Mouse (Mus musculus) thymus, adult 18-20 months (tissue): ENCODE results near the gene Slc9a3r2.
A peak's percentile ranks its signal among the peaks of the same experiment; 100 is the strongest.
"Not testable (repeated sequence)": the region's sequence is repeated elsewhere in the genome, so short reads cannot be mapped to it uniquely, and the experiment has no call there.

Source experiments
- DNase-seq, 2 experiments: peaks; one replicate each; pipeline ENCODE4 v3.0.0; 2022; ENCODE audit warnings: mixed read lengths in 2 of 2

Gene Slc9a3r2

GRCm38 (mm10) chr17:24667011-24667410 is 16.9 kb upstream of the Slc9a3r2 start:
- not testable (repeated sequence) for DNase-seq

DNA sequence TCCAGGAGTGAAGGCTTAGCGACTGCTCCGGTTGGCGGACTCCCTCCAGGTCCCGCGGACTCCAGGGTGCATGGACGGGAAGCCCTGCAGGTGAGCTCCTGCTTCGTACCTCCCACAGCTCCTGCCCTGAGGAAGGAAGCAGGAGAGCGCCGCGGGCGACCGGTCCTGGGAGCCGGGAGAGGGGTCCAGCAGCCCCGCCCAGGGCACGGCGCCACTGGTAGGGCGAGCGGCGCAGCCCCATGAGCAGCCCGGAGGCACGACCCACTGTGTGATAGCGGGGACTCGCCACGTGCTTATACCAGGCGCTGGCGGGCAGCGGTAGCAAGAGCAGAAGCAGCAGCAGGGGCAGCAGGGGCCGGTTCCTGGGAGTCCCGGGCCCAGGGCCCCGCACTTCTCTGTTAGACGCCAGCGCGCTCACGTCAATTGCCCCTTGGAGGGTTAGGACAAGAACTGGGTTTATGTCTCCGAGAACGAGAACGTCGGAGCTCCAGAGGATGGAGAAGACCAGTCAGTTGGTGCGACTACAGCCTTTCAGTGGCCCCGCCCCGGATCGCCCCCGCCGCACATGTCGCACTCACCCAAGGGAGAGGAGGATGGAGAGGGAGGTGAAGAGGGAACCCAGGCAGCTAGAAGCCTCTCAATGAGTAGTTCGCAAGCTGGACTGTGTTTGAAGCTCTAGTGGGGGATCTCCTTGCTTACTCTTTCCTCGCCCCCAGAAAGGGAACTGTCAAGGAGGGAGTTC is 8.1 kb upstream of the Slc9a3r2 start, which contains the start of gene Npw:
Gene Npw, minus strand, starts transcription at position 441 of the 742 bp plus-strand sequence.
- DNase-seq: no peak

DNA sequence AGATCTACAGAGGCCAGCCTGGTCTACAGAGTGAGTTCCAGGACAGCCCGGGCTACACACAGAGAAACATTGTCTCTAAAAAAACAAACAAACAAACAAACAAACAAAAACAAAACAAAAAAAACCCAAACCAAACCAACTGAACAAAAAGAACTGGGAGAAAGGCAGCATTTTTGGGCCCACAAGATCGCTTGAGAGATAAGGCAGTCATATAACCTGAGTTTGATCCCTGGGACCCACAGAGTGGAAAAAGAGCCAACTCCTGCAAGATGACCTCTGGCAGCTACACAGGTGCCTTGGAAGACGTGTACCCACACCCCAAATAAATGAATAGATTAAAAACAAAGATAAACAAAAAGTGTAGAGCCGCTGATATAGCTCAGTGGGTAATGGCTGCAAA is 4.8 kb upstream of the Slc9a3r2 start:
- no peak for DNase-seq

- peak in 1 of 2 experiments; percentile 46 for DNase-seq
Observed at GRCm38 (mm10) chr17:24653967-24654710, 4.0 kb upstream of the Slc9a3r2 start.

DNA sequence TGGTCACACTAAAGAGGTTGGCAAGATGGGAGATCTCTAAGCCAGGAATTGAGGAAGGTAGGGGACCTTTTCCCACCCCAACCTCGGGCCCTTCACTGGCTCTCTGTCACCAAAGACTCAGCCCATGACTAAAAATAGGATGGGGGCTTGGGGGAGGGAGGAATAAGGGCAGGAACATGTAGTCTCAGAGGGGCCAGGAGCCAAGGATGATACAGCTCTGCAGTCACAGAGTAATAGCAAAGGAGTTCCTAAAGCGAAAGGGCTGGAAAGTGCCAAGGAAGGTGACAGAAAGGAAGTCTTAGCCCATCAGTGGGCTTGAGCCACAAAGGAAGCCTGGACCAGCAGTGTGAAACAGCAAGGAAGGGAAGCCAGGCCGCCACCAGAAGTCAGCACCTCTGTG is 1.7 kb upstream of the Slc9a3r2 start:
- DNase-seq: no peak

DNA sequence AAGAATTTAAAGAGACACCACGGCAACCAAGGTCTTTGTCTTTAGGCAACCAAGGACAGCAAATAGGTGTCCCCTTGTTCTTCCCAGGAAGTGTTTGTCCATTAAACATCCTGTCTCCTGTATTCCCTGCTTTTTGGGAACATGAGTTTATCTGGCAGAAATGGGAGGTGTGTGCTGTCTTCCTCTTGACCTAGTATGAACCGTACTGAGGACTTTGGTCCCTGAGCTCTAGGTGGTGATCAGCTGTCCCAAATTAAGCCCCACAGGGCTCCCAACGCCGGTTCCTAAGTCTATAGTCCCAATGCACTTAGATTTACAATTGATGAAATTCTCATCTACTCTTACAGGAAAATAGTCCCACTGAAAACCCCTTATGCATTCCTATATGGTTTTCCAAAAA is 639 bp upstream of the Slc9a3r2 start:
- no peak for DNase-seq

- DNase-seq: no peak
Observed at GRCm38 (mm10) chr17:24649581-24650069, 502 bp downstream of the Slc9a3r2 start.

- no peak for DNase-seq
Observed at GRCm38 (mm10) chr17:24648731-24649377, 1.3 kb downstream of the Slc9a3r2 start.

- DNase-seq: no peak
Observed at GRCm38 (mm10) chr17:24647493-24647892, 2.6 kb downstream of the Slc9a3r2 start.

- no peak for DNase-seq
Observed at GRCm38 (mm10) chr17:24646381-24646780, 3.7 kb downstream of the Slc9a3r2 start.

DNA sequence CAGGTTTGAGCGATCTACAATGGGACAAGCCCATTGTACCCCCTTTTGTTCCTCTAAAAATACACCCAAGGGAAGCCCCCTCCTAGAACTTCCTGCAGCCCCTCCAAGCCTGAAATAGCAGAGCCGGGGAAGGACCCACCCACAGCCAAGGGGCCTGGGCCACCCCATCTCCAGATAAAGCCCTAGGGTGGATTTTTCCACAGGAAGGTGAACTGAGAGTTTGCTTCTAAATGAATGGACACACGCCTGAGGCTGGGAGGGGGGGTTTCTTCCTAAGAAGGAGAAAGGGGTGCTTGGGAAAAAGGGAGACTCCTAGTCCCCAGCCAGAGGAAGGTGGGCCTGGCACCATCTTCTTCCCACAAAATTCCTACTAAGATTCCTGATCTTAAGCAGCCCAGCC is 4.2 kb downstream of the Slc9a3r2 start:
- no peak for DNase-seq

- no peak for DNase-seq
Observed at GRCm38 (mm10) chr17:24644875-24645721, 5.0 kb downstream of the Slc9a3r2 start.

DNA sequence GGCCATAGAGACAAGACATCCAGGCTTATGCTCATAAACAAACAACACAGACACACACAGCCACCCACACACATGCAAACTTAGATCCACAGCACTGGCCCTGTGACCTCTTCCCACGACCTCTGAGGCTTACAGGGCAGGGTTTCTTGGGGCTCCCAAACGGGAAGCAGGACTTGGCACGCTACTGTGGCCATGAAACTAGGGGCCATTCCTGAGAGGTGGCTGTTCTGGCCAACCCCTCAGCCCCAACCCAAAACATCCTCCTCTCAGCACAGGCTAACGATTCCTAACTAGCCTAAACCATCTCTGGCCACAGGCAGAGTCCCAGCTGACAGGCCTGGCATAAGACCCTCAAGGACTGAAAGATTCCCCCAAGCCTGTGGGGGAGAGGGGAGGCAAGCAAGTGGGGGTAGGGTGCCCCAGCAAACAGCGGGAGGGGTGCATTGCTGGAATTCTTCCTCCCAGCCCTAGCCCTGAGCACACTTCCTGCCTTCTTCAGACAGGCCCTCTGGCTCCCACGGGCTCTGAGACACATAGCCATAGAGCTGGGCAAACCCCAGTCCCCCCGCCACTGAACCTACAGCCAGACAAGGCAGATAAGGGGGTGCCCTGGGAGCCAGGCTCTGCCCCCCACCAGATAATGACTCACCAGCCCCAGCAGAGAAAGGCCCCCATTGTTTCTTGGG is 6.0 kb downstream of the Slc9a3r2 start:
- DNase-seq: no peak

GRCm38 (mm10) chr17:24642791-24643343 is 7.3 kb downstream of the Slc9a3r2 start:
- no peak for DNase-seq

- DNase-seq: no peak
Observed at GRCm38 (mm10) chr17:24641944-24642343, 8.2 kb downstream of the Slc9a3r2 start.

GRCm38 (mm10) chr17:24640581-24640980 is 9.5 kb downstream of the Slc9a3r2 start:
- DNase-seq: no peak

- no peak for DNase-seq
Observed at GRCm38 (mm10) chr17:24640119-24640518, 10.0 kb downstream of the Slc9a3r2 start.

DNA sequence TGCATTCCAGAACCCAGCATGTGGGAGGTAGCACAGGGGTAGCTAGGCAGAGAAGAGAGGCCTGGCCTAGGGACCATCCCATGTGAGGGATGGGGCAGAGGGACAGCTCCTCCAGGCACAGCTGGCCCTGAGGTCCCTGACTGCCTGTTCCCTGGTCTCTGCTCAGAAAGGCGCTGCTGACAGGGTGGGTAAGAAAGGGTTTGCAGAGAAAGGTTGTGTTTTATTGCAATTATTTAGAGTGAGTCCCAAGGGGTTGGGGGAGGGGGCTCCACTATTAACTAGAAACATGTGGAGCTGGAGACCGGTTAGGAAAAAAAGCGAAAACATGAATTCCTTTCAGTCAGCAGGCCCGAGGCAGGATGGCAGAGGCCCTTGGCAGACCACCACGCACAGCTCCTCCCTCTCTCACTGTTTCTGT is 10.5 kb downstream of the Slc9a3r2 start:
- no peak for DNase-seq

DNA sequence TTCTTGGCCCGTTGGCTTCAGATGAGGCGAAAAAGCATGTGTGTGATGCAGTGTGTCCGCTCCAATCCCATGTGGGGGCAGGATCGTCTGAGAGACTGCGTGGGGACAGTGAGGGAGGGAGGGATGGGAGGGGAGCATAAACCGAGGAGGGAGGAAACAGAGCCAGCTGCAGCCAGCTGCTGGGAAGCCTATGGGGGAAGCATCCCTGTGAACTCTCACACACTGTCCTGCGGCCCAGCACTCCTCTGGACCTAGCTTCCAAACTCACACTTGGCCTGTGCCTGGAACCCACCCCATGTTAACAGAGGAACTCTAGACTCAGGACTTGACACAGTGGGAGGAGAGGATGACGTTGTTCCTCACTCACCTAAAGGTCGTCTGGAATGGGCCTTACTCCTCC is 11.3 kb downstream of the Slc9a3r2 start:
- no peak for DNase-seq

DNA sequence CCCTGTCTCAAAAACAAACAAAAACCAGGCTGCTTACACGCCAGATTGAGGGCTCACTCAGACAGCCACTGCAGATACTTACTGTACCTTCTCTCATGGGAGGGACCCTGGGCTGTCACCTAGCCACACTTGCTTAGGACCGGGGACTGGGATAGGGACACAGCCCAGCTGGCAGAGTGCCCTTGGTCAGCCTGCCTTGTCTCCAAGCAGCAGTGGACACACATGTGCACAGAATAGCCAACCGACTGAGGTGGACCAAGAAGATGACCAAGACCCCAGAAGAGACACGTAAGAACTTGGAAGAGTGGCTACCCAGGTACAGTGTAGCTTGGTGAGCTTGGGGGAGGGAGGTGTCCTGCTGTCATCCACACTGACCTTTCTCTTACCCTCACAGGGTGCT is 11.9 kb downstream of the Slc9a3r2 start:
- no peak for DNase-seq

- DNase-seq: no peak
Observed at GRCm38 (mm10) chr17:24636781-24637481, 13.2 kb downstream of the Slc9a3r2 start.
